Mouse (Mus musculus) layer of hippocampus, postnatal 25 days (tissue): ENCODE data around the gene Rab11fip4. TPM values are rescaled to one million over a fixed set of nuclear protein-coding genes. Genes with fewer than 3 reads are reported as not detected.

ENCODE experiments used
- DNase-seq, 2 experiments: peaks; one replicate each; pipeline ENCODE4 v3.0.0; 2022; ENCODE audit warnings: mixed read lengths in 2 of 2, low spot score in 1 of 2; ENCODE audit errors: extremely low spot score in 1 of 2
- microRNA-seq, 2 experiments: library from miRNA; unstranded; fragments of <30 nt; microRNA quantifications; one replicate each; pipeline ENCODE4 v1.2.0; 2021
- total RNA-seq, 2 experiments: library from RNA; stranded (reverse); gene quantifications; 2 replicates each; pipeline ENCODE4 v1.2.3; 2021

Gene Rab11fip4
- total RNA-seq, 2 experiments from 2014 or later = 165 to 167 TPM

- no peak for DNase-seq
Measured at GRCm38 (mm10) chr11:79730462-79730861, 139.4 kb downstream of the Rab11fip4 start.

GRCm38 (mm10) chr11:79731476-79731875 is 140.5 kb downstream of the Rab11fip4 start:
- DNase-seq = no peak

GRCm38 (mm10) chr11:79733013-79733412 is 142.0 kb downstream of the Rab11fip4 start:
- no peak for DNase-seq

- no peak for DNase-seq
Measured at GRCm38 (mm10) chr11:79736232-79737006, 145.4 kb downstream of the Rab11fip4 start.

GRCm38 (mm10) chr11:79737126-79737697 is 146.2 kb downstream of the Rab11fip4 start:
- DNase-seq = no peak

GRCm38 (mm10) chr11:79737865-79738502 is 147.0 kb downstream of the Rab11fip4 start:
- DNase-seq = no peak

- no peak for DNase-seq
Measured at GRCm38 (mm10) chr11:79738725-79739558, 147.9 kb downstream of the Rab11fip4 start.

- no peak for DNase-seq
Measured at GRCm38 (mm10) chr11:79740740-79741512, 149.9 kb downstream of the Rab11fip4 start.

GRCm38 (mm10) chr11:79746552-79747102 is 155.6 kb downstream of the Rab11fip4 start:
- DNase-seq = no peak

Small RNA genes lying within 50 kb of the gene (microRNA-seq; reads per million reads assigned to microRNA genes)
- 17.9 to 34.0 reads per million in 2 experiments for gene Mir193a
- gene Mir365-2 = 1.5 to 1.6 reads per million in 2 experiments

Other genes starting within 250 kb of the Rab11fip4 start
- gene Omg, start 87.1 kb upstream of the Rab11fip4 start, total RNA-seq = 100 to 1,000 TPM in 1 of 2 experiments, 10 to 100 TPM in 1; 95.9 to 101 TPM
- under 1 TPM; 0.28 to 0.66 TPM for gene Evi2b, start 67.5 kb upstream of the Rab11fip4 start, total RNA-seq
- gene Evi2, start 60.6 kb upstream of the Rab11fip4 start, total RNA-seq = under 1 TPM; 0.10 to 0.14 TPM
- gene Evi2a, start 60.6 kb upstream of the Rab11fip4 start, total RNA-seq = 10 to 100 TPM; 18.7 to 23.6 TPM